Mouse (Mus musculus) C2C12 (cell line): ENCODE data around the gene Irgc1. TPM values are rescaled to one million over a fixed set of nuclear protein-coding genes. Genes with fewer than 3 reads are reported as not detected.

ENCODE experiments used
- H3K27me3 ChIP-seq: one replicate; pipeline ENCODE4 v1.6.1; 2011; ENCODE audit not compliant: control insufficient read depth, insufficient read depth, insufficient read length
- H3K36me3 ChIP-seq: one replicate; pipeline ENCODE4 v1.6.1; 2011; ENCODE audit not compliant: control insufficient read depth, insufficient read depth
- H3K4me3 ChIP-seq: one replicate; pipeline ENCODE4 v1.5.1; 2011; ENCODE audit warnings: mild to moderate bottlenecking, control low read depth; ENCODE audit not compliant: poor library complexity, insufficient read depth, severe bottlenecking
- H3K79me2 ChIP-seq: one replicate; pipeline ENCODE4 v1.6.1; 2011; ENCODE audit not compliant: control insufficient read depth, insufficient read depth
- H3K79me3 ChIP-seq: one replicate; pipeline ENCODE4 v1.6.1; 2011; ENCODE audit warnings: low read depth, control low read depth
- H3ac ChIP-seq: one replicate; pipeline ENCODE3; 2011; ENCODE audit warnings: low read depth; ENCODE audit not compliant: control insufficient read depth, insufficient read length
- CEBPB ChIP-seq: IDR thresholded peaks from one replicate; pipeline ENCODE4 v1.6.1; 2011; ENCODE audit warnings: low read depth, mild to moderate bottlenecking, control low read depth, moderate library complexity
- CTCF ChIP-seq: IDR thresholded peaks from one replicate; pipeline ENCODE4 v1.5.1; 2011; ENCODE audit not compliant: control insufficient read depth, insufficient read depth, insufficient read length
- FOSL1 ChIP-seq: IDR thresholded peaks from one replicate; pipeline ENCODE4 v1.8.0; 2011; ENCODE audit warnings: mild to moderate bottlenecking, low read length; ENCODE audit not compliant: poor library complexity, insufficient read depth, severe bottlenecking
- MAX ChIP-seq: IDR thresholded peaks from one replicate; pipeline ENCODE4 v1.6.1; 2011; ENCODE audit warnings: mild to moderate bottlenecking, control low read depth
- MYOD1 ChIP-seq: IDR thresholded peaks from one replicate; pipeline ENCODE4 v1.6.1; 2011; ENCODE audit warnings: low read depth; ENCODE audit not compliant: control insufficient read depth, insufficient read length
- MYOG ChIP-seq: IDR thresholded peaks from one replicate; pipeline ENCODE4 v1.6.1; 2011; ENCODE audit not compliant: control insufficient read depth, insufficient read length; ENCODE audit errors: extremely low read depth
- USF1 ChIP-seq: IDR thresholded peaks from one replicate; pipeline ENCODE4 v1.6.1; 2011; ENCODE audit warnings: low read depth, mild to moderate bottlenecking, control low read depth, moderate library complexity
- long read RNA-seq, 2 experiments: library from polyadenylated mRNA; unstranded; transcript quantifications; one replicate each; pipeline ENCODE4 v2.0.0; 2019 to 2020
- polyA plus RNA-seq: library from polyadenylated mRNA; unstranded; fragments of >200 nt; fragmentation: generic; extraction: Trizol; gene quantifications from one replicate; pipeline ENCODE4 v1.2.1, GENCODE M21; 2012; ENCODE audit warnings: missing spikeins

The Irgc1 gene
- polyA plus RNA-seq = 0.33 TPM
- long read RNA-seq, experiment 1 = 0 reads
- long read RNA-seq, experiment 2, partial matches to known transcripts = 0 of 2 reads
- long read RNA-seq, experiment 2, other reads (novel, unspliced or antisense) = 1 of 2 reads

DNA sequence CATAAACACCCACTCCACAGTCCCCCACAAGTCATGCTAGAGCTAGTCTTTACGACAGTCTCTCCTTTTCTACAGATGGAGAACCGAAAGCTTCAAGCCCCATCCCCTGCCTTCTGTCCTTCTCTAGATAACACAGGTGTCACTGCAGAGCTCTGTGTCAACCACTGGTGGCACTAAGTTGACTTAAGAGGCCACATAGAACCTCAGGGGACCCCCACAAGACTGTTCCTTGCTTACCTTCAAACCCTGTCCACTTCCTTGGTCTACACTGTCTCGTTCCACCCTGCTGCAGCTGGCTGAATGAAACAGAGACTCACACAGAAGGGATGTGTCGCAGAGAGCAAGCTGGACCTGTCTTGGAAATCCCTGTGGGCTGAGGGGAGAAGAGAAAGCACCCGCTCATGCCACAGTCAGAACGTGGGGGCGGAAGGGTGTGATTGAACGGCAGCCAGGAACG, at the start of gene Irgc1:
Gene Irgc1, minus strand, starts transcription at position 443 of the 457 bp plus-strand sequence.
- H3ac ChIP-seq = peak within 1 kb of the TSS; percentile 48

DNA sequence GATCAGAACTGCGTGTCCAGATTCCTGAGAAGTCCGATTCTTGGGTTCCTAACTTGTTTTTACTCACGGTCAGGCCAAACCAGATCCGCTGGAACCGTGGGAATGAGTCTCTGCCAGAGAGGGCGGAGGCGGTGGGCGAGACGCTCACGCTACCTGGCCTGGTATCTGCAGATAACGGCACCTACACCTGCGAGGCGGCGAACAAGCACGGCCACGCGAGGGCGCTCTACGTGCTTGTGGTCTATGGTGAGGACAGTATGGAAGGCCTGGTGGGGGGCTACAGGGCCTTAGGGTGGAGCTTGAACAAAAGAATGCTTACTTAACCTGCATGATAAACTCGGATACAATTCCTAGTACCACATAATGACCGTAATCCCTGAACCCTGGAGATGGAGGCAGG, 49.4 kb upstream of the Irgc1 start:
- Histone ChIP-seq H3K79me2 (no peaks in the 10 kb centered on the region), H3K36me3 (no peaks in the 10 kb centered on the region), H3ac (no peak overlapping the region), H3K79me3 (no peaks in the 10 kb centered on the region), H3K27me3 (no peaks in the 10 kb centered on the region), H3K4me3 (no peak overlapping the region)
- TF ChIP-seq USF1 (no peak), MYOD1 (no peak), FOSL1 (no peak)

More for the DNA sequence above, at the start of gene Irgc1:
- TF ChIP-seq MYOD1 = no peak
- TF ChIP-seq CEBPB = no peak
- TF ChIP-seq MYOG = no peak
- TF ChIP-seq MAX = no peak
- TF ChIP-seq CTCF = no peak
- TF ChIP-seq FOSL1 = no peak
- no peak for TF ChIP-seq USF1
- no peak within 1 kb of the TSS for H3K4me3 ChIP-seq
- no peaks in the 10 kb centered on the region for H3K27me3 ChIP-seq
- no peaks in the 10 kb centered on the region for H3K79me3 ChIP-seq
- no peaks in the 10 kb centered on the region for H3K36me3 ChIP-seq
- no peaks in the 10 kb centered on the region for H3K79me2 ChIP-seq

DNA sequence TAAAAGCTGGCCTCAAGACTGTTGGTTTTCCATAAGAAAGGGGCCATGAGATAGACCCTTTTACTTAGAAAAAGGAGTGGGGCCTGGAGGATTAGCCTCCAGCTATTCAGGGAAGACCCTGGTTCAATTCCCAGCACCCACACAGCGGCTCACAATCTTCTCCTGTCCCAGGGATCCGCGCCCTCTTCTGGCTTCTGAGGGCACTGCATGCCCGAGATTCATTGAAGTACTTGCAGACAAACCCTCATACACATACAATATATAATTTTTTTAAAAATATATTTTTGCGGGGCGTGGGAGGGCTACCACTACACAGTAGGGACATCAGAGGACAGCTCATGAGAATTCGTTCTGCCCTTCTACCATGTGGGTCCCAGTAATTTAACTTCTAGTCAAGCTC, 48.8 kb upstream of the Irgc1 start:
- no peak overlapping the region for H3ac ChIP-seq
- TF ChIP-seq CTCF = no peak
- TF ChIP-seq MAX = no peak
- no peak for TF ChIP-seq MYOG
- TF ChIP-seq FOSL1 = no peak
- TF ChIP-seq CEBPB = no peak
- no peak for TF ChIP-seq USF1
- TF ChIP-seq MYOD1 = no peak
- no peak overlapping the region for H3K4me3 ChIP-seq
- H3K79me2 ChIP-seq = no peaks in the 10 kb centered on the region
- no peaks in the 10 kb centered on the region for H3K79me3 ChIP-seq
- no peaks in the 10 kb centered on the region for H3K36me3 ChIP-seq
- H3K27me3 ChIP-seq = no peaks in the 10 kb centered on the region

DNA sequence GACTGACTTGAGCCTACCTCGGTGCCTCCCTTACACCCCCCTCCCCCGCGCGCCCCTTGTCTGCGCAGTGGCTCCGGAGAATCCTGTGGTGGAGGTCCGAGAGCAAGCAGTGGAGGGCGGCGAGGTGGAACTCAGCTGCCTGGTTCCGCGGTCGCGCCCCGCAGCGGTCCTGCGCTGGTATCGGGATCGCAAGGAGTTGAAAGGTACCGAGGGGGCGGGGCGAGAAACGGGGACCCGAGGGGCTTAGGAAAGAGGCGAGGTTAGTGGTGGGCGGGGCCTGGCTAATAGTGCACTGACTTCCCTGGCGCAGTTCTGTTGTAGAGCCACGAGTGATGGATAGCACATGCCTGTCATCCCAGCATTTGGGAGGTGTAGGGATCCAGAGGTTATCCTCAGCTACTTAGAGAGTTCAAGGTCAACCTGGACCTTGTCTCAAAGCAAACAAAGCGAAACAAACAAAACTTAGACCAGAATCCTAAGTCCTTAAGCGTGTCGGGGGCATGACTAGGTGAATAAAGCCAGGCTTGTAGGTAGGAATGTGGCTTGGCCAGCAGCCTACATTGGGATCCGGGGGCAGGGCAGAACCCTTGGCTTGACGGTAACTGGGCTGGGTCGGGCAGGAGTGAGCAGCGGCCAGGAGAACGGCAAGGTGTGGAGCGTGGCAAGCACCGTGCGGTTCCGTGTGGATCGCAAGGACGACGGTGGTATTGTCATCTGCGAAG, 47.9 kb upstream of the Irgc1 start:
- H3ac ChIP-seq = no peak overlapping the region
- no peaks in the 10 kb centered on the region for H3K79me3 ChIP-seq
- H3K4me3 ChIP-seq = no peak overlapping the region
- no peaks in the 10 kb centered on the region for H3K27me3 ChIP-seq
- no peaks in the 10 kb centered on the region for H3K36me3 ChIP-seq
- TF ChIP-seq CTCF (no peak), FOSL1 (no peak), CEBPB (no peak), MYOG (no peak), MAX (no peak), MYOD1 (no peak), USF1 (no peak)
- no peaks in the 10 kb centered on the region for H3K79me2 ChIP-seq

DNA sequence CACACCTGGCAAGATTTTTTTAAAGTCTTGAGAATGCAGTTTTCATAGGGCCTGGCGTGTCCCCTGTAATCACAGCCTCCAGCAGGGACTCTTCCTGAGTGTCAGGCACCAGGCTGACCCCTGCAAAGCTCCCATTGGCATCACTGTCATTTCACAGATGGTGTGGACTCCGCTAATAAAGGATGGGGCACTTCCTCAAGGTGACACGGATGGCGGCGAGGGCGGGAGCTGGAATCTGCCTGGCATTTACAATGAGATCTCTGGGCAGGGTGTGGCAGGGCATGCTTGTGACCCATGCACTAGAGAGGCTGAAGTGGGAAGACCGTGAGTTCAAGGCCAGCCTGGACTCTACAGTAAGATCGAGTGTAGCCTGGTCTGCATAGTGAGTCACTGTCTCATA, 36.2 kb upstream of the Irgc1 start:
- Histone ChIP-seq H3K27me3 (no peaks in the 10 kb centered on the region), H3K79me2 (no peaks in the 10 kb centered on the region), H3K79me3 (no peaks in the 10 kb centered on the region), H3ac (no peak overlapping the region), H3K4me3 (no peak overlapping the region), H3K36me3 (no peaks in the 10 kb centered on the region)
- no peak for TF ChIP-seq MYOG
- TF ChIP-seq MYOD1 = no peak
- no peak for TF ChIP-seq MAX
- TF ChIP-seq CEBPB = no peak
- TF ChIP-seq CTCF = no peak
- no peak for TF ChIP-seq USF1
- TF ChIP-seq FOSL1 = no peak

- TF ChIP-seq FOSL1 (no peak), MAX (no peak), CEBPB (no peak), MYOG (no peak), CTCF (no peak), MYOD1 (no peak), USF1 (no peak)
- H3ac ChIP-seq = no peak overlapping the region
- H3K4me3 ChIP-seq = no peak overlapping the region
- no peaks in the 10 kb centered on the region for H3K79me3 ChIP-seq
- no peaks in the 10 kb centered on the region for H3K36me3 ChIP-seq
- no peaks in the 10 kb centered on the region for H3K79me2 ChIP-seq
- H3K27me3 ChIP-seq = no peaks in the 10 kb centered on the region
Observed at GRCm38 (mm10) chr7:24487403-24487802, 35.3 kb upstream of the Irgc1 start.
